Mouse (Mus musculus): ENCODE data around the gene Chrna9.

The Chrna9 gene

GRCm38 (mm10) chr5:65934783-65935182, at the start of gene Chrna9:
Gene Chrna9 (plus strand): TSS chr5:65934921.
- DNase-seq (ENCODE audit: extremely low read depth, low read depth), result no peak

- DNase-seq (ENCODE audit: extremely low read depth, low read depth), result no peak
Observed at GRCm38 (mm10) chr5:65885699-65886443, 48.9 kb upstream of the Chrna9 start.

GRCm38 (mm10) chr5:65888102-65888501, 46.6 kb upstream of the Chrna9 start:
- no peak for DNase-seq (ENCODE audit: extremely low read depth, low read depth)

GRCm38 (mm10) chr5:65888998-65889397, 45.7 kb upstream of the Chrna9 start:
- no peak for DNase-seq (ENCODE audit: extremely low read depth, low read depth)

- no peak for DNase-seq (ENCODE audit: extremely low read depth, low read depth)
Observed at GRCm38 (mm10) chr5:65891251-65891826, 43.4 kb upstream of the Chrna9 start.

GRCm38 (mm10) chr5:65895121-65895692, 39.5 kb upstream of the Chrna9 start:
- no peak for DNase-seq (ENCODE audit: extremely low read depth, low read depth)

- DNase-seq (ENCODE audit: extremely low read depth, low read depth), result no peak
Observed at GRCm38 (mm10) chr5:65895764-65896163, 39.0 kb upstream of the Chrna9 start.

- no peak for DNase-seq (ENCODE audit: extremely low read depth, low read depth)
Observed at GRCm38 (mm10) chr5:65897731-65898130, 37.0 kb upstream of the Chrna9 start.

- no peak for DNase-seq (ENCODE audit: extremely low read depth, low read depth)
Observed at GRCm38 (mm10) chr5:65898683-65899082, 36.0 kb upstream of the Chrna9 start.

GRCm38 (mm10) chr5:65900113-65900512, 34.6 kb upstream of the Chrna9 start:
- peak; percentile 74 for DNase-seq (ENCODE audit: extremely low read depth, low read depth)

- DNase-seq (ENCODE audit: extremely low read depth, low read depth), result peak; percentile 99
Observed at GRCm38 (mm10) chr5:65900862-65901265, 33.9 kb upstream of the Chrna9 start.

- DNase-seq (ENCODE audit: extremely low read depth, low read depth), result peak; percentile 58
Observed at GRCm38 (mm10) chr5:65901868-65902418, 32.8 kb upstream of the Chrna9 start.

GRCm38 (mm10) chr5:65902811-65903210, 31.9 kb upstream of the Chrna9 start:
- DNase-seq (ENCODE audit: extremely low read depth, low read depth), result no peak

- no peak for DNase-seq (ENCODE audit: extremely low read depth, low read depth)
Observed at GRCm38 (mm10) chr5:65904476-65904875, 30.2 kb upstream of the Chrna9 start.

GRCm38 (mm10) chr5:65908751-65909150, 26.0 kb upstream of the Chrna9 start:
- DNase-seq (ENCODE audit: extremely low read depth, low read depth), result no peak

GRCm38 (mm10) chr5:65909321-65909720, 25.4 kb upstream of the Chrna9 start:
- DNase-seq (ENCODE audit: extremely low read depth, low read depth), result no peak

GRCm38 (mm10) chr5:65910398-65910797, 24.3 kb upstream of the Chrna9 start:
- DNase-seq (ENCODE audit: extremely low read depth, low read depth), result no peak

- DNase-seq (ENCODE audit: extremely low read depth, low read depth), result no peak
Observed at GRCm38 (mm10) chr5:65911676-65912075, 23.0 kb upstream of the Chrna9 start.

GRCm38 (mm10) chr5:65912201-65912600, 22.5 kb upstream of the Chrna9 start:
- no peak for DNase-seq (ENCODE audit: extremely low read depth, low read depth)

- DNase-seq (ENCODE audit: extremely low read depth, low read depth), result no peak
Observed at GRCm38 (mm10) chr5:65913126-65913525, 21.6 kb upstream of the Chrna9 start.

- DNase-seq (ENCODE audit: extremely low read depth, low read depth), result no peak
Observed at GRCm38 (mm10) chr5:65914342-65914741, 20.4 kb upstream of the Chrna9 start.

- no peak for DNase-seq (ENCODE audit: extremely low read depth, low read depth)
Observed at GRCm38 (mm10) chr5:65916930-65917329, 17.8 kb upstream of the Chrna9 start.
